Mouse (Mus musculus) cerebellum, adult 2 months (tissue): ENCODE data around the gene Olfr979. TPM values are rescaled to one million over a fixed set of nuclear protein-coding genes. Genes with fewer than 3 reads are reported as not detected.
"Not testable (repeated sequence)": the region's sequence is repeated elsewhere in the genome, so short reads cannot be mapped to it uniquely, and the experiment has no call there.

Source experiments
- DNase-seq, 2 experiments: peaks; one replicate each; pipeline ENCODE4 v3.0.0; 2021
- H3K27ac ChIP-seq: fragments of 200-500 bp; 2 replicates; pipeline ENCODE4 v1.5.1; 2012; ENCODE audit warnings: low read length, control low read depth, inconsistent platforms; ENCODE audit not compliant: insufficient read depth
- H3K27me3 ChIP-seq: fragments of 200-500 bp; 2 replicates; pipeline ENCODE4 v1.6.1; 2012; ENCODE audit warnings: inconsistent platforms, mild to moderate bottlenecking, low read length, moderate library complexity; ENCODE audit not compliant: control insufficient read depth, insufficient read depth
- H3K4me1 ChIP-seq: fragments of 200-500 bp; 2 replicates; pipeline ENCODE4 v1.6.1; 2011; ENCODE audit warnings: low read length; ENCODE audit not compliant: control insufficient read depth, insufficient read depth
- H3K4me3 ChIP-seq: fragments of 200-500 bp; replicated peaks from 2 replicates; pipeline ENCODE3; 2011; ENCODE audit warnings: mild to moderate bottlenecking, low read depth, low read length, control low read depth; ENCODE audit not compliant: insufficient read depth
- CTCF ChIP-seq: fragments of 200-500 bp; IDR thresholded peaks from 2 replicates; pipeline ENCODE4 v1.5.1; 2011; ENCODE audit warnings: low read depth, mild to moderate bottlenecking, control low read depth, low read length, moderate library complexity, borderline replicate concordance; ENCODE audit not compliant: insufficient read depth
- POLR2A ChIP-seq: fragments of 200-500 bp; IDR thresholded peaks from 2 replicates; pipeline ENCODE4 v1.6.1; 2011; ENCODE audit warnings: low read length, control low read depth, borderline replicate concordance; ENCODE audit not compliant: insufficient read depth
- WGBS: fragments of 180-500 bp; shearing (Covaris S2); methylation state at CpG from one replicate; pipeline ENCODE4 v1.1.7; 2018; 5-methylcytosine and 5-hydroxymethylcytosine counted together
- polyA plus RNA-seq: library from polyadenylated mRNA; depleted of rRNA; stranded (reverse); fragments of >200 nt; gene quantifications from 2 replicates; pipeline ENCODE4 v1.2.3, GENCODE M21; 2012; rRNA removed

The Olfr979 gene
- polyA plus RNA-seq: not detected in 2 replicates

- 100% methylated on average over 1 of the region's 1 CpGs for WGBS
- no peak within 1 kb of the TSS for H3K27ac ChIP-seq
- no peak within 1 kb of the TSS for H3K4me3 ChIP-seq
- H3K27me3 ChIP-seq: no peaks in the 10 kb centered on the region
- H3K4me1 ChIP-seq: no peaks in the 10 kb centered on the region
- DNase-seq: no peak
- TF ChIP-seq POLR2A (no peak), CTCF (no peak)
Observed at GRCm38 (mm10) chr9:40003365-40003764, at the start of gene Olfr979. Gene Olfr979, minus strand, starts transcription at chr9:40003465.

GRCm38 (mm10) chr9:40050138-40050537 lies 46.9 kb upstream of the Olfr979 start:
- no peak for DNase-seq
- WGBS: 93% methylated on average over 19 of the region's 19 CpGs
- TF ChIP-seq POLR2A: no peak
- no peak for TF ChIP-seq CTCF

GRCm38 (mm10) chr9:40021164-40021563 lies 17.9 kb upstream of the Olfr979 start, which contains the start of gene Olfr981:
Gene Olfr981, plus strand, starts transcription at chr9:40021464.
- no peak for DNase-seq
- no peak for TF ChIP-seq POLR2A
- no peak within 1 kb of the TSS for H3K27ac ChIP-seq
- no peaks in the 10 kb centered on the region for H3K4me1 ChIP-seq
- WGBS: 75% methylated on average over 2 of the region's 2 CpGs
- no peaks in the 10 kb centered on the region for H3K27me3 ChIP-seq
- no peak within 1 kb of the TSS for H3K4me3 ChIP-seq

More at GRCm38 (mm10) chr9:40050138-40050537, 46.9 kb upstream of the Olfr979 start:
- Histone ChIP-seq H3K27ac (no peak overlapping the region), H3K4me1 (no peaks in the 10 kb centered on the region), H3K27me3 (no peaks in the 10 kb centered on the region), H3K4me3 (no peak overlapping the region)

- Histone ChIP-seq H3K4me3 (no peak within 1 kb of the TSS), H3K4me1 (no peaks in the 10 kb centered on the region), H3K27ac (no peak within 1 kb of the TSS), H3K27me3 (no peaks in the 10 kb centered on the region)
- DNase-seq: no peak
- TF ChIP-seq POLR2A (no peak), CTCF (no peak)
- WGBS: 82% methylated on average over 1 of the region's 1 CpGs
Observed at GRCm38 (mm10) chr9:40009482-40009881, 6.2 kb upstream of the Olfr979 start, which contains the start of gene Olfr980. Gene Olfr980, minus strand, starts transcription at chr9:40009582.

GRCm38 (mm10) chr9:39991813-39992212 lies 11.5 kb downstream of the Olfr979 start, which contains the start of gene Olfr978:
Gene Olfr978, plus strand, starts transcription at chr9:39992113.
- TF ChIP-seq CTCF: no peak
- TF ChIP-seq POLR2A: no peak
- WGBS: 80% methylated on average over 2 of the region's 2 CpGs
- Histone ChIP-seq H3K4me3 (no peak within 1 kb of the TSS), H3K27me3 (no peaks in the 10 kb centered on the region), H3K4me1 (no peaks in the 10 kb centered on the region), H3K27ac (no peak within 1 kb of the TSS)
- no peak for DNase-seq

- 85% methylated on average over 1 of the region's 1 CpGs for WGBS
- not testable (repeated sequence) for H3K27ac ChIP-seq, H3K4me3 ChIP-seq, H3K4me1 ChIP-seq, DNase-seq, H3K27me3 ChIP-seq
Observed at GRCm38 (mm10) chr9:39976581-39977145, 26.6 kb downstream of the Olfr979 start.

GRCm38 (mm10) chr9:39961033-39961432 lies 42.2 kb downstream of the Olfr979 start, which contains the start of gene Olfr976:
Gene Olfr976, minus strand, starts transcription at chr9:39961133.
- H3K4me1 ChIP-seq, DNase-seq: not testable (repeated sequence)
- 78% methylated on average over 7 of the region's 9 CpGs for WGBS

GRCm38 (mm10) chr9:39951946-39952345 lies 51.3 kb downstream of the Olfr979 start, which contains the start of gene Olfr975:
Gene Olfr975, minus strand, starts transcription at chr9:39952046.
- Histone ChIP-seq H3K27me3 (no peaks in the 10 kb centered on the region), H3K4me1 (no peaks in the 10 kb centered on the region), H3K4me3 (no peak within 1 kb of the TSS), H3K27ac (no peak within 1 kb of the TSS)
- DNase-seq: no peak
- TF ChIP-seq CTCF (no peak), POLR2A (no peak)
- WGBS: 61% methylated on average over 1 of the region's 1 CpGs

More at GRCm38 (mm10) chr9:39961033-39961432, 42.2 kb downstream of the Olfr979 start, which contains the start of gene Olfr976:
- H3K27ac ChIP-seq, H3K27me3 ChIP-seq, H3K4me3 ChIP-seq: not testable (repeated sequence)

Other genes with a start within 250 kb of the Olfr979 start
- not detected in 2 replicates for gene Olfr968, start 220.2 kb downstream of the Olfr979 start, polyA plus RNA-seq
- gene Olfr969, start 212.5 kb downstream of the Olfr979 start, polyA plus RNA-seq: not detected in 2 replicates
- not detected in 2 replicates for gene Olfr970, start 194.6 kb downstream of the Olfr979 start, polyA plus RNA-seq
- not detected in 2 replicates for gene Olfr971, start 166.6 kb downstream of the Olfr979 start, polyA plus RNA-seq
- gene Olfr972, start 137.0 kb downstream of the Olfr979 start, polyA plus RNA-seq: not detected in 2 replicates
- not detected in 2 replicates for gene Olfr229, start 96.1 kb downstream of the Olfr979 start, polyA plus RNA-seq
- not detected in 2 replicates for gene Olfr974, start 66.0 kb downstream of the Olfr979 start, polyA plus RNA-seq
- not detected in 2 replicates for gene Olfr975, start 51.4 kb downstream of the Olfr979 start, polyA plus RNA-seq
- not detected in 2 replicates for gene Olfr976, start 42.3 kb downstream of the Olfr979 start, polyA plus RNA-seq
- gene Olfr978, start 11.4 kb downstream of the Olfr979 start, polyA plus RNA-seq: not detected in 2 replicates
- not detected in 2 replicates for gene Olfr980, start 6.1 kb upstream of the Olfr979 start, polyA plus RNA-seq
- not detected in 2 replicates for gene Olfr981, start 18.0 kb upstream of the Olfr979 start, polyA plus RNA-seq
- not detected in 2 replicates for gene Olfr982, start 70.4 kb upstream of the Olfr979 start, polyA plus RNA-seq
- gene Olfr983, start 90.1 kb upstream of the Olfr979 start, polyA plus RNA-seq: not detected in 2 replicates
- gene Olfr984, start 110.7 kb upstream of the Olfr979 start, polyA plus RNA-seq: not detected in 2 replicates
- 0.10 TPM in 1 of 2 replicates, not detected in the other for gene Olfr985, start 126.7 kb upstream of the Olfr979 start, polyA plus RNA-seq
- not detected in 2 replicates for gene Tmem225, start 144.7 kb upstream of the Olfr979 start, polyA plus RNA-seq
- not detected in 2 replicates for gene Olfr986, start 177.5 kb upstream of the Olfr979 start, polyA plus RNA-seq
- gene Zfp202, start 188.9 kb upstream of the Olfr979 start, polyA plus RNA-seq: 2.8 TPM in 2 replicates